Mouse (Mus musculus): Measurements from ENCODE around the gene Tarbp2. TPM values are rescaled to one million over a fixed set of nuclear protein-coding genes. Genes with fewer than 3 reads are reported as not detected.

Tarbp2 gene
- polyA plus RNA-seq, 1 experiment from 2014 or later = 110 TPM

DNA sequence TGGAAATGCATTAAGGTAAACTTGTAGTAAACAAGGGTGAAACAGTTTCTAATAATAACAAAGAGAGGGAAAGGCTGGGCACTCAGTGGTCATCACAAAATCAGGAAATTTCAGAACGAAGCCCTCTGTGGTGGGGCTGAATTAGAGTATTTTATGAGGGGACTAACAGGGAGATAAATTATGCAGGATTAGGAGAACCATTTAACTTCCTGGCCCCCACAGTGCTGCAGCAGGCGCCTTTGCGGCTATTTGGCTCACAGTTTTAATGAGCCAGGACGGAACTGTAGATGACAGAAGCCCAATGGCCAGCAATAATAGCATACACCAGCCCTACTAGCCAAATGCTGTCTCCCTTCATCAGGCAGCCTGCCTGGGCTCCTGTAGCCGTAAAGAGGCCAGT, 45.7 kb downstream of the Tarbp2 start:
- Histone ChIP-seq H3K4me1 (no peaks in the 10 kb centered on the region), H3K9ac (no peak overlapping the region), H3K27me3 (no peaks in the 10 kb centered on the region), H3K9me3 (no peaks in the 10 kb centered on the region), H3K4me3 (no peak overlapping the region), H3K4me2 (no peak overlapping the region), H3K27ac (no peak overlapping the region), H3K36me3 (peaks cover 26% of the 10 kb centered on the region)
- 91% methylated on average over 5 of the region's 5 CpGs for WGBS
- ATAC-seq (ENCODE audit: insufficient number of reproducible peaks, insufficient read depth, low FRiP score, low TSS enrichment, low read depth) = no peak

DNA sequence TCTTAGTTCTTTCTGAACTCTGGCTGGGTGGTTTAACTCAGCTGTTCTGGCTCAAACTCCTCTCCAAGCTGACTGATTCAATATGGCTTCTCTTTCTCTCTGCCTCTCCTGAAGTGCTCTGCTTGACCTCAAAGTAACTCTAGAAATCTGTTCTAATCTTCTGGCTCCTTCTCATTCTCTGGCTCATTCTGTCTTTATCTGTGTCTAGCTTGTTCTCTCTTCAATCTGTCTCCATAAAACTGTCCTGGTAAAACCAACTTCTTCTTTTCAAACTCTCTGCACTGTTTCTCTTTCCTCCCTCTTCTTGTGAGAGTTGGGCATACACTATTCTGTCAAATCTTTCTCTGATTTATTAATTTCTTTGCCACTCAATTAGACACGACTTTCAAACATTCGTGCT, 49.9 kb downstream of the Tarbp2 start:
- Histone ChIP-seq H3K27ac (no peak overlapping the region), H3K4me2 (no peak overlapping the region), H3K4me1 (no peaks in the 10 kb centered on the region), H3K9me3 (no peaks in the 10 kb centered on the region), H3K27me3 (no peaks in the 10 kb centered on the region), H3K4me3 (no peak overlapping the region), H3K36me3 (peaks cover 12% of the 10 kb centered on the region), H3K9ac (no peak overlapping the region)
- WGBS = 91% methylated on average over 2 of the region's 2 CpGs
- no peak for ATAC-seq (ENCODE audit: insufficient number of reproducible peaks, insufficient read depth, low FRiP score, low TSS enrichment, low read depth)

DNA sequence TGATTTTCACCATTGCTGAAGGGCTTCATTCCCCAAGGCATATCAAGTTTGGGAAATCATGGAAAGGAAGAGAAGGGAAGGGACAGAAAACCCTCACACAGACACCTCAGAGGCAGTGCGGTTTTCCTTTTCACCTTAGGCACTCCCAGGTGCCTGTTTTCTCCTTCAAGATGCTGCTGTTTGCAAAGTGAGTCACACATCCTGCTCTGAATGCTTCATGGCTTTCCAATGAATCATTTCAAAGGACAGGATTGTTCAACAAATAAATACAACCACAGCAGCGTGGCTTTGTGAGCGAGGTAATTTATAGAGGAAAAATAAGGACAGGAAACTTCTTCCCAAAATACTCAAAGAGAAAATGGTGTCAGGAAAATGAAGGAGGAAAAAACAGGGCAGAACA, 54.1 kb downstream of the Tarbp2 start:
- Histone ChIP-seq H3K9ac (no peak overlapping the region), H3K27me3 (no peaks in the 10 kb centered on the region), H3K9me3 (no peaks in the 10 kb centered on the region), H3K4me2 (no peak overlapping the region), H3K36me3 (0 out of 2 replicates have a peak, but pooled peaks cover 14% of the 10 kb centered on the region), H3K4me1 (no peaks in the 10 kb centered on the region), H3K27ac (no peak overlapping the region), H3K4me3 (no peak overlapping the region)
- WGBS = 82% methylated on average over 3 of the region's 3 CpGs
- ATAC-seq (ENCODE audit: insufficient number of reproducible peaks, insufficient read depth, low FRiP score, low TSS enrichment, low read depth) = no peak

Other genes with a start within 250 kb of the Tarbp2 start
- 1.9 and 2.3 TPM in 2 replicates for gene Gm9918, start 247.6 kb upstream of the Tarbp2 start, polyA plus RNA-seq (2015; fragmentation: Nextera tagmentation; extraction: Ambion mirVana)
- gene Mfsd5, start 238.7 kb upstream of the Tarbp2 start, polyA plus RNA-seq (2015; fragmentation: Nextera tagmentation; extraction: Ambion mirVana) = 60.3 and 67.3 TPM in 2 replicates
- 25.3 and 26.4 TPM in 2 replicates for gene Espl1, start 221.9 kb upstream of the Tarbp2 start, polyA plus RNA-seq (2015; fragmentation: Nextera tagmentation; extraction: Ambion mirVana)
- gene Pfdn5, start 192.1 kb upstream of the Tarbp2 start, polyA plus RNA-seq (2015; fragmentation: Nextera tagmentation; extraction: Ambion mirVana) = 458 and 502 TPM in 2 replicates
- gene Myg1, start 186.5 kb upstream of the Tarbp2 start, polyA plus RNA-seq (2015; fragmentation: Nextera tagmentation; extraction: Ambion mirVana) = 109 TPM in 2 replicates
- gene Aaas, start 167.4 kb upstream of the Tarbp2 start, polyA plus RNA-seq (2015; fragmentation: Nextera tagmentation; extraction: Ambion mirVana) = 72.9 and 80.6 TPM in 2 replicates
- gene Sp7, start 151.0 kb upstream of the Tarbp2 start, polyA plus RNA-seq (2015; fragmentation: Nextera tagmentation; extraction: Ambion mirVana) = 24.1 and 32.7 TPM in 2 replicates
- 12.3 and 14.1 TPM in 2 replicates for gene Sp1, start 112.0 kb upstream of the Tarbp2 start, polyA plus RNA-seq (2015; fragmentation: Nextera tagmentation; extraction: Ambion mirVana)
- not detected in 2 replicates for gene Amhr2, start 72.8 kb upstream of the Tarbp2 start, polyA plus RNA-seq (2015; fragmentation: Nextera tagmentation; extraction: Ambion mirVana)
- 74.8 and 79.2 TPM in 2 replicates for gene Prr13, start 59.2 kb upstream of the Tarbp2 start, polyA plus RNA-seq (2015; fragmentation: Nextera tagmentation; extraction: Ambion mirVana)
- gene Pcbp2, start 47.7 kb upstream of the Tarbp2 start, polyA plus RNA-seq (2015; fragmentation: Nextera tagmentation; extraction: Ambion mirVana) = 262 and 269 TPM in 2 replicates
- 5.2 and 9.0 TPM in 2 replicates for gene Gm10337, start 14.5 kb upstream of the Tarbp2 start, polyA plus RNA-seq (2015; fragmentation: Nextera tagmentation; extraction: Ambion mirVana)
- gene Map3k12, start 1.1 kb upstream of the Tarbp2 start, polyA plus RNA-seq (2015; fragmentation: Nextera tagmentation; extraction: Ambion mirVana) = 24.1 and 25.2 TPM in 2 replicates
- gene Npff, start 6.8 kb downstream of the Tarbp2 start, polyA plus RNA-seq (2015; fragmentation: Nextera tagmentation; extraction: Ambion mirVana) = 2.9 and 3.8 TPM in 2 replicates
- not detected in 2 replicates for gene Gm28047, start 106.9 kb downstream of the Tarbp2 start, polyA plus RNA-seq (2015; fragmentation: Nextera tagmentation; extraction: Ambion mirVana)
- 44.9 and 46.2 TPM in 2 replicates for gene Atf7, start 107.3 kb downstream of the Tarbp2 start, polyA plus RNA-seq (2015; fragmentation: Nextera tagmentation; extraction: Ambion mirVana)
- gene Atp5g2, start 154.2 kb downstream of the Tarbp2 start, polyA plus RNA-seq (2015; fragmentation: Nextera tagmentation; extraction: Ambion mirVana) = 52.6 and 56.3 TPM in 2 replicates
- 53.4 and 62.8 TPM in 2 replicates for gene Calcoco1, start 204.0 kb downstream of the Tarbp2 start, polyA plus RNA-seq (2015; fragmentation: Nextera tagmentation; extraction: Ambion mirVana)